Mouse (Mus musculus) testis, adult 2 months (tissue): Measurements from ENCODE around the gene Gm5108.

Experiments
- CTCF ChIP-seq: fragments of 200-500 bp; IDR thresholded peaks from 2 replicates; pipeline ENCODE4 v1.5.1; 2012; ENCODE audit warnings: low read depth, mild to moderate bottlenecking, inconsistent platforms, low read length, moderate library complexity; ENCODE audit not compliant: control insufficient read depth, insufficient read depth, insufficient replicate concordance
- POLR2A ChIP-seq: fragments of 200-500 bp; IDR thresholded peaks from 2 replicates; pipeline ENCODE4 v1.6.1; 2012; ENCODE audit warnings: low read depth, mild to moderate bottlenecking, inconsistent platforms, low read length, moderate library complexity; ENCODE audit not compliant: control insufficient read depth

- TF ChIP-seq CTCF (no peak), POLR2A (no peak)
These were observed 1.7 kb downstream of the Gm5108 start for GRCm38 (mm10) chr5:67943199-67943598.
